Mouse (Mus musculus) liver, embryonic 16.5 days (tissue): ENCODE measurements at regions not wholly inside any gene's neighbourhood (a gene's known extent, or its start where the extent isn't known, plus 50 kb on each side); places are given as distances from the start of the nearest gene placed in this dataset.

Experiments
- ATAC-seq: fragments of 200-750 bp; cut with Nextera tagmentation; 2 replicates; pipeline ENCODE4 v1.8.0; 2017; ENCODE audit warnings: low read depth, mild to moderate bottlenecking, moderate number of reproducible peaks, moderate library complexity
- H3K27ac ChIP-seq: fragments of 300-500 bp; sonication (generic); 2 replicates; pipeline ENCODE4 v1.5.1; 2014; ENCODE audit warnings: mild to moderate bottlenecking, low read length
- H3K27me3 ChIP-seq: fragments of 300-500 bp; sonication (generic); 2 replicates; pipeline ENCODE4 v1.6.1; 2014; ENCODE audit warnings: low read depth, low read length, mixed read lengths; ENCODE audit not compliant: control insufficient read depth, insufficient read depth
- H3K36me3 ChIP-seq: fragments of 300-500 bp; sonication (generic); 2 replicates; pipeline ENCODE4 v1.6.1; 2014; ENCODE audit warnings: mild to moderate bottlenecking; ENCODE audit not compliant: control insufficient read depth, insufficient read depth
- H3K4me1 ChIP-seq: fragments of 300-500 bp; sonication (generic); 2 replicates; pipeline ENCODE4 v1.6.1; 2014; ENCODE audit warnings: low read depth, low read length, mixed read lengths; ENCODE audit not compliant: control insufficient read depth
- H3K4me2 ChIP-seq: fragments of 300-500 bp; sonication (generic); 2 replicates; pipeline ENCODE4 v1.6.1; 2014; ENCODE audit warnings: low read depth, low read length, mixed read lengths
- H3K4me3 ChIP-seq: fragments of 300-500 bp; sonication (generic); 2 replicates; pipeline ENCODE4 v1.5.1; 2014; ENCODE audit warnings: low read depth, mild to moderate bottlenecking, low read length
- H3K9ac ChIP-seq: fragments of 300-500 bp; sonication (generic); 2 replicates; pipeline ENCODE4 v1.6.1; 2014; ENCODE audit warnings: low read depth, low read length
- H3K9me3 ChIP-seq: fragments of 300-500 bp; sonication (generic); replicated peaks from 2 replicates; pipeline ENCODE4 v1.6.1; 2016; ENCODE audit warnings: low read length; ENCODE audit not compliant: control insufficient read depth
- WGBS: fragments of 180-500 bp; shearing (Covaris S2); extraction: QIAGEN DNeasy Blood & Tissue Kit; methylation state at CpG from one replicate; pipeline ENCODE4 v1.1.7; 2014; ENCODE audit not compliant: insufficient replicate concordance; 5-methylcytosine and 5-hydroxymethylcytosine counted together

DNA sequence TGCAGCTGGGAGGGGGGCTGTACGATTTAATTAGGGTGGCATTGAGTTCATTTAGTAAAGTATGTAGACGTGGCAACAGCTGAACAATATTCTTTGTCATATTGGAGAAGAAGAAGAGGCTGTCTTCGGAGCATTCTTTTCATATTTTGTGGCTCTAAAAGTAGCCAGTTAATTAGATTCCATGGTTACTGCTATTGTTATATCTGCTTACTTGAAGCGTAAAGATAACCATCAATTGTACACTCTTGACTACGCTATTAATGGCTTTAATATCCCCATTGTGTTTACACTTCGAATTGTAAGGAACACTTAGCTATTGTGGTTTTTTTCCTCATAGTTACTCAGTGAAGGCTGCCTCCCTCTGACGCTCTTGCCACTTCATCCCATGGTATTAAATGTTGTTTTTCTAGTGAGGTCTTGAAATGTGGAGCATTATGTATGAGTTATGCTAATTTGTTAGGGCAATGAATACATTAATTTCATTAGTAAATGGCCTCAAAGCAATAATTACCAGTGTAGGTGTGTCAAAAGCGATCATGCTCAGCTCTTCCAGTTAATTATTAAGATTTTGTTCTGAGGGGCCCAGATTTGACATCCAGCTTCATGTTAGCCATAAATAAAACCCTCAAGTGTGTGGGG lies 415.0 kb downstream of the Lmo4 start:
- no peaks in the 10 kb centered on the region for H3K4me1 ChIP-seq
- H3K36me3 ChIP-seq, result no peaks in the 10 kb centered on the region
- no peaks in the 10 kb centered on the region for H3K9me3 ChIP-seq
- H3K27ac ChIP-seq, result no peak overlapping the region
- no peak for ATAC-seq
- no peak overlapping the region for H3K4me3 ChIP-seq
- no peaks in the 10 kb centered on the region for H3K27me3 ChIP-seq
- H3K4me2 ChIP-seq, result no peak overlapping the region
- WGBS, result 47% methylated on average over 8 of the region's 8 CpGs
- no peak overlapping the region for H3K9ac ChIP-seq

DNA sequence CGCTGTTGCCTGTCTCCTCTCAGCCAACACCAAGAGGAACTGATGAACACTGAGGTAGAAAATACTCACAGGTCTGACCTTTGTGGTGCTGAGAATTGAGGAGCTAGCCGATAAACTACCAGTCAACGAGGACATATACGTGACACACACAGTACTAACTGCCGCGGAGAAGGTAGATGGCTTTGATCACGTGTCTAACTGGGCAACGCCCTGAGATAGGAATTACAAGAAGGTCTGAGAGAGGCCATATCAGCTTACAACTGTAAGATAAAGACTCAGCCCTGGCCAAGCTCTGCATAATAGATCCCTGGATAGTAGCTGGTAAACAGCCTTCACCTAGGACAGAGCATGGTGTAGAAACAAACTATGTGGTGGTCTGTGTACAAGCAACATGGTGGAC lies 418.1 kb downstream of the Lmo4 start:
- Histone ChIP-seq H3K9ac (no peak overlapping the region), H3K4me2 (no peak overlapping the region), H3K36me3 (no peaks in the 10 kb centered on the region), H3K4me3 (no peak overlapping the region), H3K27me3 (no peaks in the 10 kb centered on the region), H3K9me3 (no peaks in the 10 kb centered on the region), H3K27ac (no peak overlapping the region), H3K4me1 (no peaks in the 10 kb centered on the region)
- no peak for ATAC-seq
- WGBS, result 71% methylated on average over 8 of the region's 8 CpGs

DNA sequence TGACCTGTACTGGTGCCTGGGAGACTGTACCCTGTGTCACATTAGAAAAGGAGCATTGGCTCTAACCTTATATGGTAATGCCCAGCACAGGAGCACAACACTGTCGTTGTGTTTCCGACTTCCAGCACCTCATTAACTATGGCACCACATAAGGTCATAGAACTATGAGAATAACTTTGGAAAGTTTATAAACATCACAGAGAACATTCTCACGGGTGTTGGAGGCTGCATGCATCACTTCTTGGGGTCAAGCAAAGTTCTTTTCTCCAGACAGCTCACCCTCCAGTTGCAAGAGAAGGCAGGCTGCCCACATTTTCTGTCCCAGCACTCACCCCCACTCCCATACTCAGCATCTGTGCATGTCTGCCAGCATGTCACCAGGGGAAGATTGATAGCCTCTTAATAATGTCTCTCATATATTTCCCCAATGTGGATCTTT lies 420.6 kb downstream of the Lmo4 start:
- H3K4me3 ChIP-seq, result no peak overlapping the region
- no peak overlapping the region for H3K9ac ChIP-seq
- H3K36me3 ChIP-seq, result no peaks in the 10 kb centered on the region
- no peaks in the 10 kb centered on the region for H3K27me3 ChIP-seq
- no peak overlapping the region for H3K27ac ChIP-seq
- ATAC-seq, result no peak
- H3K4me2 ChIP-seq, result no peak overlapping the region
- no peaks in the 10 kb centered on the region for H3K9me3 ChIP-seq
- no peaks in the 10 kb centered on the region for H3K4me1 ChIP-seq
- WGBS, result 51% methylated on average over 3 of the region's 3 CpGs

DNA sequence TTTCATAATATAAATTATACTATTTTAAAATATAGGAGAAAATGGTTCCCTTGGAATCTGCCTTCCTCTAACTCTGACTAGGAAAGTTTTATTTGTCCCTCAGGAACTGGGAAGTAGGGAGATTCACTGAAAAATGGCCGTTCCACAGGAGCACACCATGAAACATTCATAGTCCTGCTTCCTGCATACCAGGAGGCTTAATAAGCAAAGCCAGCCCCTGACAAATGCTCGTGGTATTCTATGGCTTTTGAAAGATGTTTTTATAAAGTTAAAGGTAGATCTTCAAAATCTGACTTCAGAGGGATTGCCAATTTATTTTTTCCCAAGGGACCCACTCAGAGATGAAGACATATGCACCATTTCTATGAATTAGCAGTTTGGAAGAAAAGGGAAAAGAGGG lies 426.9 kb downstream of the Lmo4 start:
- Histone ChIP-seq H3K36me3 (no peaks in the 10 kb centered on the region), H3K27me3 (no peaks in the 10 kb centered on the region), H3K27ac (no peak overlapping the region), H3K9me3 (no peaks in the 10 kb centered on the region), H3K4me2 (no peak overlapping the region), H3K4me1 (no peaks in the 10 kb centered on the region), H3K4me3 (no peak overlapping the region), H3K9ac (no peak overlapping the region)
- 33% methylated on average over 2 of the region's 2 CpGs for WGBS
- ATAC-seq, result no peak

DNA sequence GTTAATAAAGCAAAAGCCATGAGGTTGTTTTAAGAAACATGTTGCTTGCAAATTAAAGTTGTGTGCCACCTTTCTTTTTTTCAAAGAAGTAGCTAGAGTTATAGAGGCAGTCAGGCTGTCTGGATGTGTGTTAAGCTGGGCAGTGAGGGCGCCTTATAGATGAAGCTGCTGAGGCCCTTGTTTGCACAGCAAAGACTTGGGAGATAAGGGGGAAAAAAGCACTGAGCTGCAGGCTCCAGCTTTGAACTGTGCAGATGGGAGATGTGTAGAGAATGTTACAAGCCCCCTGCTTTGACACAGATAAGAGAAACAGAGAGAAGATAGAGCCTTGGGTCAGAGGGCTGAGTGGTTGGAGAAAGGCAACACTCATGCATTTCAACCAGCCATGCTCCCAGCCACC lies 445.7 kb downstream of the Lmo4 start:
- 18% methylated on average over 1 of the region's 1 CpGs for WGBS
- ATAC-seq, result no peak

DNA sequence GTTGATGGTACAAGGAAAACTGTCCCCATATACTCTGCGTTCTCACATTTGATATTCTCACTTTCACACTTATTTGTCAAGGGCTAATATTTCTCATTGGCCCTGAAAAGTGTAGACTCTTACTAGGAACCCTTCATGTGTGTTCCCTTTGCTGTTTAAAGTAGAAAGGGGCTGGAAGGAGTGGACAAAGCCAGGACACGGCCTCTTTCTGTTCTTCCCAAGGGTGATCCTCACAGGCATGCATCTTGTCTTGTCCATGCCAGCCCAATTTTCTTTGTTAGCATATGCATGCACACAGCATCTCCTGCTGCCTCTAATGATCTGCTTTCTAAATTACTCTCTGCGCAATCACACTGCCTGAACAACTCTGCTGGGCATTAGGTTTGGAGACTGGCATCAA lies 451.8 kb downstream of the Lmo4 start:
- Histone ChIP-seq H3K9ac (no peak overlapping the region), H3K36me3 (no peaks in the 10 kb centered on the region), H3K4me3 (no peak overlapping the region), H3K4me1 (no peaks in the 10 kb centered on the region), H3K27me3 (no peaks in the 10 kb centered on the region), H3K27ac (no peak overlapping the region), H3K4me2 (no peak overlapping the region), H3K9me3 (no peaks in the 10 kb centered on the region)
- no peak for ATAC-seq
- 56% methylated on average over 3 of the region's 3 CpGs for WGBS

More for the DNA sequence above, 445.7 kb downstream of the Lmo4 start:
- H3K4me1 ChIP-seq, result no peaks in the 10 kb centered on the region
- no peaks in the 10 kb centered on the region for H3K9me3 ChIP-seq
- H3K4me2 ChIP-seq, result no peak overlapping the region
- no peak overlapping the region for H3K4me3 ChIP-seq
- no peak overlapping the region for H3K9ac ChIP-seq
- no peak overlapping the region for H3K27ac ChIP-seq
- H3K27me3 ChIP-seq, result no peaks in the 10 kb centered on the region
- H3K36me3 ChIP-seq, result no peaks in the 10 kb centered on the region

DNA sequence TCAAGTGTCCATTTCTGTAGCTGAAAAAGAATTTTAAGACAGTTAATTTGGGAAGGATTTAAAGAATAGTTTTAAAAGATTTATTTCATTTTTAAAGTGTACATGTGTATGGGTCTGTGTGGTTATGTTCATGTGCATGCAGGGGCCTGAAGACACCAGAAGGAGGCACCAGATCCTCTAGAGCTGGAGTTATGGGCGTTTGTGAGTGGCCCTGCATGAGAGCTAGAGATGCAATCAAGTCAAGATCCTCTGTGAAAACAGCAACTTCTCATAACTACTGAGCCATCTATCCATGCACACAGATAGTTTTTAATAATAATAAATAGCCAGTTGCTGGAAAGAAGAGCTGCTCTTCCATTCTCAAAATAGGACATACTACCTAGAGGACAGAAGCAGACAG lies 452.4 kb downstream of the Lmo4 start:
- no peak overlapping the region for H3K9ac ChIP-seq
- no peak overlapping the region for H3K4me2 ChIP-seq
- 26% methylated on average over 1 of the region's 1 CpGs for WGBS
- no peaks in the 10 kb centered on the region for H3K4me1 ChIP-seq
- H3K4me3 ChIP-seq, result no peak overlapping the region
- no peaks in the 10 kb centered on the region for H3K36me3 ChIP-seq
- H3K27ac ChIP-seq, result no peak overlapping the region
- no peaks in the 10 kb centered on the region for H3K27me3 ChIP-seq
- H3K9me3 ChIP-seq, result no peaks in the 10 kb centered on the region
- no peak for ATAC-seq

DNA sequence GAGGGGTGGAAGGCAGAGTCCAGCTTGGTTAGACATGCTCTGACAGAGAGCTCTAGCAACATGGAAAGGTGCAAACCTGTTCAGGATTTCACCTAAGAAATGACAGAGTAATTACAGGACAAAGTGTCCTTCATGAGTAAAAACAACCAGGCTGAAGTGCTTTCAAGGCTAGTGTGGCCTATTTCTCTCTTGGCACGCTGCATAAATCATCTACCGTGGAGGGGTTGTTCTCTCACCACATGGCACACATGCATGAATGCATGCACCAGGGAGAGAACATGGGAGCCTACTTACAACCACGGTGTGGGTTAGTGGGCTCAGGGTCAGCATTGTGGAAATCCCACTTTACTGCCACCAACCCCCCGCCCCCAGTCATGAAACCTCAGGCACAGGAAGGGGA lies 454.9 kb downstream of the Lmo4 start:
- Histone ChIP-seq H3K4me2 (no peak overlapping the region), H3K4me1 (no peaks in the 10 kb centered on the region), H3K36me3 (no peaks in the 10 kb centered on the region), H3K9ac (no peak overlapping the region), H3K4me3 (no peak overlapping the region), H3K27ac (no peak overlapping the region), H3K27me3 (no peaks in the 10 kb centered on the region), H3K9me3 (no peaks in the 10 kb centered on the region)
- WGBS, result 65% methylated on average over 4 of the region's 4 CpGs
- no peak for ATAC-seq

DNA sequence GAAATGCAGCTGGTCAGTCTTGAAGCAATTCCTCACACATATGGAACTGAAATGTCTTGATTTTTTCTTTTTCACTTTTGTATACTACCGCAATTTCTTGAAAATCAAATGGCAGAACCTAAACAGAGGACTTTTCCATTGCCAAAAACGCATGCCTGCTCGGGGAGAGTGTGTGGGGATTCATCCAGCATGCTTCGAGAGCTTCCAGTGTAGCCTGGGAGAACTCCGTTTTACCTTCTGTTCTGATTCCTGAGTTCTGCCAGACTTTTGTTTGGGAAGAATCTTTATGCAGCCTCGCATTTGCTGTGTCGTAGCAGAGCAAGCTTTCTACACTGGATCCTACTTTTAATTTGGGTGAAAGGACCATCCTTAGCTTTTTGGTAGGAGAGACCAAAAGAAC lies 461.4 kb downstream of the Lmo4 start:
- Histone ChIP-seq H3K4me1 (no peaks in the 10 kb centered on the region), H3K4me3 (peak overlapping the region; percentile 25), H3K27ac (no peak overlapping the region), H3K36me3 (no peaks in the 10 kb centered on the region), H3K9me3 (no peaks in the 10 kb centered on the region), H3K27me3 (no peaks in the 10 kb centered on the region), H3K4me2 (0 out of 2 replicates have a peak overlapping the region, but pooled peaks have one; percentile 48), H3K9ac (no peak overlapping the region)
- WGBS, result 55% methylated on average over 7 of the region's 7 CpGs
- no peak for ATAC-seq
